Mouse (Mus musculus) intestine, embryonic 15.5 days (tissue): Measurements from ENCODE around the gene BC030499. TPM values are rescaled to one million over a fixed set of nuclear protein-coding genes. Genes with fewer than 3 reads are reported as not detected.

Source experiments
- ATAC-seq: fragments of 200-750 bp; cut with Nextera tagmentation; 2 replicates; pipeline ENCODE4 v1.8.0; 2017; ENCODE audit warnings: moderate TSS enrichment, moderate library complexity
- H3K27ac ChIP-seq: fragments of 300-500 bp; sonication (generic); 2 replicates; pipeline ENCODE4 v1.5.1; 2015; ENCODE audit warnings: mild to moderate bottlenecking, inconsistent platforms
- H3K27me3 ChIP-seq: fragments of 300-500 bp; sonication (generic); replicated peaks from 2 replicates; pipeline ENCODE4 v1.6.1; 2015; ENCODE audit warnings: inconsistent platforms
- H3K36me3 ChIP-seq: fragments of 300-500 bp; sonication (generic); 2 replicates; pipeline ENCODE4 v1.6.1; 2015; ENCODE audit warnings: inconsistent platforms
- H3K4me1 ChIP-seq: fragments of 300-500 bp; sonication (generic); replicated peaks from 2 replicates; pipeline ENCODE4 v1.6.1; 2015; ENCODE audit warnings: inconsistent platforms
- H3K4me2 ChIP-seq: fragments of 300-500 bp; sonication (generic); replicated peaks from 2 replicates; pipeline ENCODE4 v1.6.1; 2015; ENCODE audit warnings: mild to moderate bottlenecking, inconsistent platforms
- H3K4me3 ChIP-seq: fragments of 300-500 bp; sonication (generic); replicated peaks from 2 replicates; pipeline ENCODE4 v1.5.1; 2015; ENCODE audit warnings: inconsistent platforms
- H3K9ac ChIP-seq: fragments of 300-500 bp; sonication (generic); 2 replicates; pipeline ENCODE4 v1.6.1; 2015; ENCODE audit warnings: inconsistent platforms
- H3K9me3 ChIP-seq: fragments of 300-500 bp; sonication (generic); 2 replicates; pipeline ENCODE4 v1.6.1; 2016; ENCODE audit warnings: inconsistent platforms
- WGBS: fragments of 180-500 bp; shearing (Covaris S2); methylation state at CpG from one replicate; pipeline ENCODE4 v1.1.7; 2015; 5-methylcytosine and 5-hydroxymethylcytosine counted together
- polyA plus RNA-seq: library from polyadenylated mRNA; unstranded; fragments of >200 nt; fragmentation: Nextera tagmentation; extraction: Ambion mirVana; gene quantifications from 2 replicates; pipeline ENCODE4 v1.2.1, GENCODE M21; 2015

Gene BC030499
- polyA plus RNA-seq, 1 experiment from 2014 or later: 0.33 TPM

DNA sequence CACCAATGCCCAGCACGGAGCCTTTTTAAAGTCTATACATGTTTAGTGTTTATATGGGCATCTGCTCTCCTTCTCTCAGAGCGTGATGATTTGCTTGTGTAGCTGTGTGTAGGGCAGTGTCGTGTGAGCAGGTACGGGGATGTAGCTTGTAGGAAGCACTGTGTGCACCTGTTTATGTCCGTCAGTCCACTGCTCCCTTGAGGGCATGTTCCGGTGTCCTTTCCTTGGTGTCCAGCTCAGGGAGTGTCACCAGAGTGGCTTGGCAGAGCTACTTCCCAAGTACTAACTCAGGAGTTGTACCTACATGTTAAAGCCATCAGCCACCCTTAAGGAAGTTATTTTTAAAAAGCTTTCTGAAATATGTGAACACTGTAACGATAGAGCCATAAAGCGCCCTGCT is 46.4 kb downstream of the BC030499 start:
- ATAC-seq: no peak
- H3K9ac ChIP-seq: no peak overlapping the region
- H3K27me3 ChIP-seq: no peaks in the 10 kb centered on the region
- H3K4me2 ChIP-seq: no peak overlapping the region
- no peak overlapping the region for H3K4me3 ChIP-seq
- WGBS: 94% methylated on average over 8 of the region's 8 CpGs
- no peak overlapping the region for H3K27ac ChIP-seq
- no peaks in the 10 kb centered on the region for H3K9me3 ChIP-seq
- peaks cover 12% of the 10 kb centered on the region for H3K36me3 ChIP-seq
- no peaks in the 10 kb centered on the region for H3K4me1 ChIP-seq

- H3K4me2 ChIP-seq: no peak overlapping the region
- 83% methylated on average over 12 of the region's 12 CpGs for WGBS
- H3K36me3 ChIP-seq: peaks cover 8% of the 10 kb centered on the region
- H3K9ac ChIP-seq: no peak overlapping the region
- no peaks in the 10 kb centered on the region for H3K27me3 ChIP-seq
- no peak for ATAC-seq
- no peak overlapping the region for H3K27ac ChIP-seq
- no peaks in the 10 kb centered on the region for H3K9me3 ChIP-seq
- H3K4me3 ChIP-seq: no peak overlapping the region
- peaks cover 33% of the 10 kb centered on the region for H3K4me1 ChIP-seq
These were observed 51.1 kb downstream of the BC030499 start for GRCm38 (mm10) chr11:78341702-78342101.

DNA sequence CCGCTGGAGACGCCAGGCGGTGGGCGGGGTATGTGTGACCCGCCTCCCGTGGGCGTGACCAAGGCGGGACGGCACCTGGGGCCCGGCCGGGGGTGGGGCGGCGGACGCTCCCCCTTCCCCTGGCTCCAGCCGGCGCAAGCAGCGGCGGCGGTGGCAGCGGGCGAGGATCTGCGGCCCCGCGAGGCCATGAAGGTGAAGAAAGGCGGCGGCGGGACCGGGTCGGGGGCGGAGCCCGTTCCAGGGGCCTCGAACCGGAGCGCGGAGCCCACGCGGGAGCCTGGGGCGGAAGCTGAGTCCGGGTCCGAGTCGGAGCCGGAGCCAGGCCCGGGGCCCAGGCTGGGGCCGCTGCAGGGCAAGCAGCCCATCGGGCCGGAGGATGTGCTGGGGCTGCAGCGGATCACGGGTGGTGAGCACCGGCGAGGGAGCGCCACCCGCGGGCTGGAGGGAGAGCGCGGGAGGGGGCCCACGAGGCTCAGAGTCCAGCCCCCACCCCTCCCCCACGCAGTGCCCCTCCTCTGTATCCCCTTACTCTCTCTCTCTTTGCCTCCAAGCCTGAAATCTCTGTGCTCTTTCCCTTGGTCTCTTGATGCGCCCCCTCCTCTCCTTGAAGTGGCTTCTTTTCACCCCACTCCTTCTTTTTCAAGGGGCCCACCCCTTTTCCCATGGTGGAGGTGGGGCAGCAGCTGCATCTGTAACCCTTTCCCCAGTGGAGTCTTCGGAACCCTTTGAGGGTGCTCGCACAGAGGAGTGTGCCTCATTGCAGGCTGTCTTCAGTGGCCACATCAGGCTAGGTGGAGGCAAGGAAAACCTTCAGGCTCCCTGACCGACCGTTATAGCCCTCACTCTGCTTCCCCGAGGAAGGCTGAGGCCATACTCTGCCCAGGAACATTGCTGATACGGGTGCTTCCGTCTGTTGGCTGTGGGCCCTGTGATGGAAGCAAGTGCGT is 53.0 kb downstream of the BC030499 start, which contains the start of gene Unc119:
TSS of gene Unc119 (plus strand) at position 102 of the 947 bp plus-strand sequence.
- Histone ChIP-seq H3K4me2 (peak within 1 kb of the TSS; percentile 92), H3K4me1 (peaks cover 34% of the 10 kb centered on the region), H3K36me3 (peaks cover 8% of the 10 kb centered on the region), H3K27me3 (no peaks in the 10 kb centered on the region), H3K9me3 (no peaks in the 10 kb centered on the region), H3K27ac (peak within 1 kb of the TSS; percentile 87), H3K4me3 (peak within 1 kb of the TSS; percentile 91), H3K9ac (peak within 1 kb of the TSS; percentile 92)
- WGBS: under 1% methylated on average over 63 of the region's 66 CpGs
- ATAC-seq: peak; percentile 88

DNA sequence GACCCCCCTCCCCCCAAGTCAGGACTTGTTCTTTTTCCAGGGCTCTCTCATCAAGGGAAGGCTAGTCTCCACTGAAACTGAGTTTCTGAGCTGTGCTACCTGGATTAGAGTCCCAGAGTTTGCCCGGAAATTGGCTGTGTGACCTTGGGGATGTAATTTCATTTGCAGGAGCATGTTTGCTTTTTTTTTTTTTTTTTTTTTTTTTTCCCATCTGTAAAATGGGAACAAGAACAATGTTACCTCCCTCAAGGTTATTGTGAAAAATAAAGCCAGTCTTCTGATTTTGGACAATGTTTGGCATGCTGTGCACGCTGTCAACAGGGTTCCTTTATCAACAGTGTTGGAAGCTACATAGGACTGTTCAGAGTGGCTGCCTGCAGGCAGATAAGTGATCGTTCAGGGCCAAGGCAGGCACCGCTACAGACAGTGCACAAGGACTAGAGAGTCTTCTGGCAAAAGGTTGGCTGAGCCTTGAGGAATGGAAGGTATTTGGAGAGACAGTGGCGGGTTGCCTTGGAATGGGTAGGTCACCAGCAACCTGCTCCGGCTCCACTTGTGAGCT is 53.8 kb downstream of the BC030499 start:
- 67% methylated on average over 6 of the region's 6 CpGs for WGBS
- H3K27ac ChIP-seq: peak overlapping the region; percentile 87
- H3K27me3 ChIP-seq: no peaks in the 10 kb centered on the region
- no peak for ATAC-seq
- peaks cover 36% of the 10 kb centered on the region for H3K4me1 ChIP-seq
- peak overlapping the region; percentile 92 for H3K9ac ChIP-seq
- peak overlapping the region; percentile 92 for H3K4me2 ChIP-seq
- no peaks in the 10 kb centered on the region for H3K9me3 ChIP-seq
- H3K4me3 ChIP-seq: peak overlapping the region; percentile 91
- H3K36me3 ChIP-seq: peaks cover under 1% of the 10 kb centered on the region; the same call in 1 of the 2 replicates

GRCm38 (mm10) chr11:78344890-78345715 is 54.5 kb downstream of the BC030499 start:
- H3K27me3 ChIP-seq: no peaks in the 10 kb centered on the region
- peak overlapping the region; percentile 23; the same call in 1 of the 2 replicates for H3K9ac ChIP-seq
- no peaks in the 10 kb centered on the region for H3K9me3 ChIP-seq
- H3K27ac ChIP-seq: peak overlapping the region; percentile 33; the same call in 1 of the 2 replicates
- H3K36me3 ChIP-seq: no peaks in the 10 kb centered on the region
- peaks cover 43% of the 10 kb centered on the region for H3K4me1 ChIP-seq
- 0 out of 2 replicates have a peak overlapping the region, but pooled peaks have one; percentile 4 for H3K4me3 ChIP-seq
- WGBS: 50% methylated on average over 8 of the region's 8 CpGs
- H3K4me2 ChIP-seq: peak overlapping the region; percentile 92
- ATAC-seq: no peak

DNA sequence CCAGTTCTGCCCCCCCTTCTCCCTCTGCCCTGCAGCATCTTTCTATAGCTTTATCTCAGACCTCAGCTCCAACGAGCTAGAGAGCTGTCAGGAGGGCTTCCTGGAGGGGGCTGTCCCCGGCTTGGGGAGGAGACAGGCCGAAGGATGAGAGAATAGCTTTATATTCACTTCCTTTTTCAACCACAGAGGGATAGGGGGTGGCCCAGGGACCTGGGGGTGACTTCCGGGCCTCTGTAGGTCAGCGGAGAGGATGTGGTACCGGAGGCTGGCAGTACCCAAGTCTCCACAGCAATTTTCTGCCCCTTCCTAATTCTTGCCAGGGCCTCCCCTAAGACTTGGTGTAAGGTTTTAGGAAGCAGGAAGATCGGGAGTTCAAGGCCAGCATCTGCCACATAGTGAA is 55.2 kb downstream of the BC030499 start:
- 0 out of 2 replicates have a peak overlapping the region, but pooled peaks have one; percentile 33 for H3K27ac ChIP-seq

More for the DNA sequence above, 55.2 kb downstream of the BC030499 start:
- ATAC-seq: no peak
- peak overlapping the region; percentile 23; the same call in 1 of the 2 replicates for H3K9ac ChIP-seq
- no peak overlapping the region for H3K4me3 ChIP-seq
- 69% methylated on average over 7 of the region's 7 CpGs for WGBS
- no peaks in the 10 kb centered on the region for H3K36me3 ChIP-seq
- H3K4me1 ChIP-seq: peaks cover 45% of the 10 kb centered on the region
- no peaks in the 10 kb centered on the region for H3K27me3 ChIP-seq
- H3K4me2 ChIP-seq: peak overlapping the region; percentile 92; the same call in 1 of the 2 replicates
- no peaks in the 10 kb centered on the region for H3K9me3 ChIP-seq

Other genes starting within 250 kb of the BC030499 start
- 30.8 and 31.6 TPM in 2 replicates for gene Eral1, start 210.5 kb upstream of the BC030499 start, polyA plus RNA-seq
- 13.1 and 13.3 TPM in 2 replicates for gene Fam222b, start 196.2 kb upstream of the BC030499 start, polyA plus RNA-seq
- 74.7 and 77.2 TPM in 2 replicates for gene Traf4, start 125.3 kb upstream of the BC030499 start, polyA plus RNA-seq
- 14.4 and 17.1 TPM in 2 replicates for gene Nek8, start 114.2 kb upstream of the BC030499 start, polyA plus RNA-seq
- gene Tlcd1, start 114.1 kb upstream of the BC030499 start, polyA plus RNA-seq: 39.1 and 39.8 TPM in 2 replicates
- gene Rpl23a, start 107.3 kb upstream of the BC030499 start, polyA plus RNA-seq: 1,310 and 1,463 TPM in 2 replicates
- gene Rab34, start 102.4 kb upstream of the BC030499 start, polyA plus RNA-seq: 87.9 and 91.4 TPM in 2 replicates
- gene Proca1, start 97.4 kb upstream of the BC030499 start, polyA plus RNA-seq: 2.6 and 3.1 TPM in 2 replicates
- gene Sdf2, start 45.1 kb upstream of the BC030499 start, polyA plus RNA-seq: 70.2 and 79.0 TPM in 2 replicates
- 21.0 and 22.7 TPM in 2 replicates for gene Supt6, start 44.9 kb upstream of the BC030499 start, polyA plus RNA-seq
- gene 2610507B11Rik, start 29.1 kb upstream of the BC030499 start, polyA plus RNA-seq: 68.6 and 71.1 TPM in 2 replicates
- gene Spag5, start 10.7 kb downstream of the BC030499 start, polyA plus RNA-seq: 26.8 and 28.3 TPM in 2 replicates
- 23.1 and 29.0 TPM in 2 replicates for gene Aldoc, start 32.1 kb downstream of the BC030499 start, polyA plus RNA-seq
- 78.6 and 85.0 TPM in 2 replicates for gene Pigs, start 37.6 kb downstream of the BC030499 start, polyA plus RNA-seq
- 33.5 and 34.6 TPM in 2 replicates for gene Unc119, start 52.6 kb downstream of the BC030499 start, polyA plus RNA-seq
- gene Foxn1, start 95.7 kb downstream of the BC030499 start, polyA plus RNA-seq: not detected in 2 replicates
- gene Slc13a2, start 131.4 kb downstream of the BC030499 start, polyA plus RNA-seq: 1.3 and 2.5 TPM in 2 replicates
- 12.2 and 13.3 TPM in 2 replicates for gene Slc46a1, start 174.9 kb downstream of the BC030499 start, polyA plus RNA-seq
- gene Sarm1, start 206.9 kb downstream of the BC030499 start, polyA plus RNA-seq: 2.1 and 2.7 TPM in 2 replicates
- gene Vtn, start 208.2 kb downstream of the BC030499 start, polyA plus RNA-seq: 22.4 and 34.2 TPM in 2 replicates
- not detected in 2 replicates for gene Sebox, start 212.6 kb downstream of the BC030499 start, polyA plus RNA-seq
- gene Tmem199, start 221.3 kb downstream of the BC030499 start, polyA plus RNA-seq: 54.1 and 56.9 TPM in 2 replicates
- gene Poldip2, start 221.4 kb downstream of the BC030499 start, polyA plus RNA-seq: 147 and 149 TPM in 2 replicates
- gene Tnfaip1, start 245.5 kb downstream of the BC030499 start, polyA plus RNA-seq: 81.2 and 82.2 TPM in 2 replicates
- 126 and 137 TPM in 2 replicates for gene Ift20, start 245.5 kb downstream of the BC030499 start, polyA plus RNA-seq